Mouse (Mus musculus) adrenal gland, postnatal 10 days (tissue): ENCODE data around the gene Gm10471. TPM values are rescaled to one million over a fixed set of nuclear protein-coding genes. Genes with fewer than 3 reads are reported as not detected.
"Not testable (repeated sequence)": the region's sequence is repeated elsewhere in the genome, so short reads cannot be mapped to it uniquely, and the experiment has no call there.

ENCODE experiments used
- DNase-seq: peaks from one replicate; pipeline ENCODE4 v3.0.0; 2021; ENCODE audit warnings: mixed read lengths
- long read RNA-seq, 2 experiments: library from polyadenylated mRNA; stranded (forward); transcript quantifications; one replicate each; pipeline ENCODE4 v2.0.0; 2021
- total RNA-seq, 2 experiments: library from RNA; stranded (reverse); gene quantifications; 2 replicates each; pipeline ENCODE4 v1.2.3; 2021

Gm10471 gene
- total RNA-seq, result not detected
- long read RNA-seq, experiment 1, result 0 reads
- long read RNA-seq, experiment 2, result 0 reads

DNA sequence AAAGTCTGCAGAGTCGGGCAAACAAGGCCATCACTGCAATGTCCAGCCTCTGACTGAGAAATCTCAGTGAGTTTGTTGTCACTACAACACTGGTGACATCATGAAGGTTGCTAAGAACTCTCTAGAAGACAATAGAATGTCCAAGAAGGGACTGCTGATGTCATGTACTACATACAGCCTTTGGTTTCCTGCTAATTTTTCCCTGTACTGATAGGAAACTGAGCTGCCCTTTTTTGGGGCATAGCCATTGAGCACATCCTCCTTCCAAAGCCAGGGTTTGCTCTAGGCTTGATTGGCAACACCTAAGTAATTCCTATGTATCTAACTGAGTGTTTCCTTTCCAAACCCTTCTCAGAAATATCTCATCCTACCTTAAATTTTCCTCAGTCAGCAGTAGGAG, at the start of gene Gm10471:
Gm10471 (minus strand) TSS at position 101 of the 400 bp plus-strand sequence.
- not testable (repeated sequence) for DNase-seq

DNA sequence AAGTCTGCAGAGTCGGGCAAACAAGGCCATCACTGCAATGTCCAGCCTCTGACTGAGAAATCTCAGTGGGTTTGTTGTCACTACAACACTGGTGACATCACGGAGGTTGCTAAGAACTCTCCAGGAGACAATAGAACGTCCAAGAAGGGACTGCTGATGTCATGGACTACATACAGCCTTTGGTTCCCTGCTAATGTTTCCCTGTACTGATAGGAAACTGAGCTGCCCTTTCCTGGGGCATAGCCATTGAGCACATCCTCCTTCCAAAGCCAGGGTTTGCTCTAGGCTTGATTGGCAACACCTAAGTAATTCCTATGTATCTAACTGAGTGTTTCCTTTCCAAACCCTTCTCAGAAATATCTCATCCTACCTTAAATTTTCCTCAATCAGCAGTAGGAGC, 32.2 kb upstream of the Gm10471 start, which contains the start of gene Gm10220:
Gm10220 (minus strand) TSS at position 101 of the 400 bp plus-strand sequence.
- DNase-seq, result not testable (repeated sequence)

DNA sequence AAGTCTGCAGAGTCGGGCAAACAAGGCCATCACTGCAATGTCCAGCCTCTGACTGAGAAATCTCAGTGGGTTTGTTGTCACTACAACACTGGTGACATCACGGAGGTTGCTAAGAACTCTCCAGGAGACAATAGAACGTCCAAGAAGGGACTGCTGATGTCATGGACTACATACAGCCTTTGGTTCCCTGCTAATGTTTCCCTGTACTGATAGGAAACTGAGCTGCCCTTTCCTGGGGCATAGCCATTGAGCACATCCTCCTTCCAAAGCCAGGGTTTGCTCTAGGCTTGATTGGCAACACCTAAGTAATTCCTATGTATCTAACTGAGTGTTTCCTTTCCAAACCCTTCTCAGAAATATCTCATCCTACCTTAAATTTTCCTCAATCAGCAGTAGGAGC, 16.2 kb upstream of the Gm10471 start, which contains the start of gene 5031410I06Rik:
5031410I06Rik (minus strand) TSS at position 101 of the 400 bp plus-strand sequence.
- not testable (repeated sequence) for DNase-seq

DNA sequence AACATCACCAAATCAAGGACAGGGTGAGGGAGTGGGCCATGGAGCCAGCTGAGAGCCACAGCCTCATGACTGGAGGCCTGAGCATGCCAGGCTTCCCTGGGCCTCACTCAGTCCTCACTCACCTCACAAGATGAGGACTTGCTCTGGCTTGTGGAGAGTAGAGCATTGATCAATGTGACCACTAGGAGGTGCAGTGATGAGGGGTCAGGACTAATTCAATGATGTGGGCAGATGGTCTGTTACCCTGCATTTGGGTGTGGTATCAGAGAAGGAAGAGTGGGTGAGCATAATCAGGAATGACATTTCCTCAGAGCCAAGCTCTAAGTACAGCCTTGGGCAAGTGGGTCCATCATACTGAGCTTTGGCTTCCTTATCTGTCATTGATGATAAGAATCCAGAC, 10.1 kb downstream of the Gm10471 start:
- peak; percentile 3 for DNase-seq

DNA sequence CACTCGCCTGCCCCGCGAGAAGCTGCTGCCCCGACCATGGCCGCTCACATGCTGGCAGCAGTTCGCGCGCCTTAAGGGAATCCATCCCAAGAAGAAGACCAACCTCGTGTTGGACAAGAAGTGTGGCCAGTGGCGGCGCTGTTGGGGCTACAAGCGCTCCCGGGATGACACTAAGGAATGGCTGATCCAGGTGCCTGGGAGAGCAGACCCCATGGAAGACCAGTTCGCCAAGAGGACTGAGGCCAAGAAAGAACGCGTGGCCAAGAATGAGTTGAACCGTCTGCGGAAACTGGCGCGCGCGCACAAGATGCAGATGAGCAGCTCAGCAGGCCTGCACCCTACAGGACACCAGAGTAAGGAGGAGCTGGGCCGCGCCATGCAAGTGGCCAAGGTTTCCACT, 18.4 kb downstream of the Gm10471 start:
- DNase-seq, result no peak

DNA sequence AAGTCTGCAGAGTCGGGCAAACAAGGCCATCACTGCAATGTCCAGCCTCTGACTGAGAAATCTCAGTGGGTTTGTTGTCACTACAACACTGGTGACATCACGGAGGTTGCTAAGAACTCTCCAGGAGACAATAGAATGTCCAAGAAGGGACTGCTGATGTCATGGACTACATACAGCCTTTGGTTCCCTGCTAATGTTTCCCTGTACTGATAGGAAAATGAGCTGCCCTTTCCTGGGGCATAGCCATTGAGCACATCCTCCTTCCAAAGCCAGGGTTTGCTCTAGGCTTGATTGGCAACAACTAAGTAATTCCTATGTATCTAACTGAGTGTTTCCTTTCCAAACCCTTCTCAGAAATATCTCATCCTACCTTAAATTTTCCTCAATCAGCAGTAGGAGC, 30.6 kb downstream of the Gm10471 start, which contains the start of gene Gm7347:
Gm7347 (minus strand) TSS at position 101 of the 400 bp plus-strand sequence.
- DNase-seq, result not testable (repeated sequence)

DNA sequence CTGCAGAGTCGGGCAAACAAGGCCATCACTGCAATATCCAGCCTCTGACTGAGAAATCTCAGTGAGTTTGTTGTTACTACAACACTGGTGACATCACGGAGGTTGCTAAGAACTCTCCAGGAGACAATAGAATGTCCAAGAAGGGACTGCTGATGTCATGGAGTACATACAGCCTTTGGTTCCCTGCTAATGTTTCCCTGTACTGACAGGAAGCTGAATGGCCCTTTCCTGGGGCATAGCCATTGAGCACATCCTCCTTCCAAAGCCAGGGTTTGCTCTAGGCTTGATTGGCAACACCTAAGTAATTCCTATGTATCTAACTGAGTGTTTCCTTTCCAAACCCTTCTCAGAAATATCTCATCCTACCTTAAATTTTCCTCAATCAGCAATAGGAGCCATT, 49.6 kb downstream of the Gm10471 start, which contains the start of gene Speer4a:
Speer4a (minus strand) TSS at position 101 of the 400 bp plus-strand sequence.
- DNase-seq, result not testable (repeated sequence)

Other genes starting within 250 kb of the Gm10471 start
- gene Gm21663, start 146.9 kb downstream of the Gm10471 start, total RNA-seq, result under 1 TPM in 1 of 2 experiments, not detected in 1; 0.12 TPM
- gene Gm21671, start 134.9 kb downstream of the Gm10471 start, total RNA-seq, result not detected
- not detected for gene Gm21680, start 116.6 kb downstream of the Gm10471 start, total RNA-seq
- not detected for gene Gm21698, start 100.6 kb downstream of the Gm10471 start, total RNA-seq
- not detected for gene Gm1979, start 84.5 kb downstream of the Gm10471 start, total RNA-seq
- not detected for gene Gm5862, start 66.4 kb downstream of the Gm10471 start, total RNA-seq
- gene Speer4a, start 49.7 kb downstream of the Gm10471 start, total RNA-seq, result under 1 TPM in 1 of 2 experiments, not detected in 1; 0.18 TPM
- gene Gm7347, start 30.7 kb downstream of the Gm10471 start, total RNA-seq, result not detected
- gene 5031410I06Rik, start 16.1 kb upstream of the Gm10471 start, total RNA-seq, result not detected
- not detected for gene Gm10220, start 32.1 kb upstream of the Gm10471 start, total RNA-seq
- under 1 TPM in 1 of 2 experiments, not detected in 1; 0.27 TPM for gene Gm7361, start 168.4 kb upstream of the Gm10471 start, total RNA-seq